Comparison of ENCODE assay signal across 32 mouse cellular contexts in genomic region chr10:77213483-77213882, GRCm38 (mm10). TPM values are rescaled to one million over a fixed set of nuclear protein-coding genes. Genes with fewer than 3 reads are reported as not detected.
DNase-seq lines count a peak whose midpoint lies in the region; ATAC-seq and TF ChIP-seq lines count a peak whose summit lies in the region.
"Had no signal": no experiment of that assay in that cellular context is flagged by ENCODE, and none has a peak within 500 bp of the region (broad histone marks: within the 10 kb centered on the region; RNA-seq: fewer than 3 reads in every experiment).

No protein-coding gene starts in this region.

- no peak for TF ChIP-seq EP300 in liver, postnatal 0 days (IDR thresholded peaks at IDR 0.05; ENCODE audit: low read depth)
- TF ChIP-seq EP300 in lung, postnatal 0 days (IDR thresholded peaks at IDR 0.05) = peak; percentile 63

- H3K4me1 ChIP-seq in kidney, adult 2 months (ENCODE audit: control insufficient read depth, insufficient read depth, low read length) = peaks cover 41% of the 10 kb centered on the region
- peaks cover 95% of the 10 kb centered on the region for H3K4me1 ChIP-seq in liver, embryonic 12.5 days
- H3K4me1 ChIP-seq in liver, postnatal 0 days (ENCODE audit: insufficient read depth) = peaks cover 44% of the 10 kb centered on the region
- H3K4me1 ChIP-seq in lung, postnatal 0 days (ENCODE audit: insufficient read depth, low read depth, low read length) = peaks cover 18% of the 10 kb centered on the region; the same call in 1 of the 2 replicates
- H3K4me1 ChIP-seq in lung, adult 2 months (ENCODE audit: control insufficient read depth, insufficient read depth, low read length) = peaks cover 16% of the 10 kb centered on the region
- H3K4me1 ChIP-seq: forebrain, embryonic 15.5 days; hindbrain, embryonic 15.5 days had no signal

- no peaks in the 10 kb centered on the region for H3K36me3 ChIP-seq in kidney, adult 2 months (ENCODE audit: control insufficient read depth, insufficient read depth, low read length)
- no peaks in the 10 kb centered on the region for H3K36me3 ChIP-seq in liver, embryonic 12.5 days
- H3K36me3 ChIP-seq in liver, postnatal 0 days (replicated peaks; ENCODE audit: insufficient read depth, low read length) = no peaks in the 10 kb centered on the region
- no peaks in the 10 kb centered on the region for H3K36me3 ChIP-seq in lung, postnatal 0 days (ENCODE audit: insufficient read depth, low read length)
- H3K36me3 ChIP-seq: embryonic facial prominence, embryonic 13.5 days; forebrain, embryonic 10.5 days; forebrain, embryonic 15.5 days; heart, embryonic 13.5 days; hindbrain, embryonic 10.5 days; hindbrain, embryonic 15.5 days; midbrain, embryonic 12.5 days; neural tube, embryonic 12.5 days had no signal

- no peak for TF ChIP-seq CTCF in kidney, adult 2 months (conservative IDR thresholded peaks at IDR 0.05; ENCODE audit: insufficient read depth, insufficient read length, low read depth, low read length)
- no peak for TF ChIP-seq CTCF in liver, postnatal 0 days (IDR thresholded peaks at IDR 0.05; ENCODE audit: low read depth)
- no peak for TF ChIP-seq CTCF in lung, postnatal 0 days (IDR thresholded peaks at IDR 0.05)
- no peak for TF ChIP-seq CTCF in lung, adult 2 months (IDR thresholded peaks at IDR 0.05; ENCODE audit: insufficient read depth, low read length)

- 73% methylated on average over 5 of the region's 5 CpGs for WGBS in kidney, adult 2 months
- WGBS in liver, embryonic 12.5 days (ENCODE audit: insufficient replicate concordance) = 73% methylated on average over 5 of the region's 5 CpGs
- WGBS in liver, postnatal 0 days (ENCODE audit: insufficient replicate concordance) = 81% methylated on average over 5 of the region's 5 CpGs
- WGBS in lung, postnatal 0 days = 72% methylated on average over 5 of the region's 5 CpGs
- WGBS in lung, adult 2 months = 80% methylated on average over 5 of the region's 5 CpGs

- no peak for TF ChIP-seq POLR2A in kidney, adult 2 months (IDR thresholded peaks at IDR 0.05; ENCODE audit: low read depth, low read length)
- TF ChIP-seq POLR2A in lung, adult 2 months (IDR thresholded peaks at IDR 0.05; ENCODE audit: borderline replicate concordance, extremely low read depth, low read depth, low read length) = no peak

- no peaks in the 10 kb centered on the region for H3K27me3 ChIP-seq in kidney, adult 2 months (replicated peaks; ENCODE audit: control insufficient read depth, insufficient read depth, low read length)
- H3K27me3 ChIP-seq in liver, embryonic 12.5 days (replicated peaks) = no peaks in the 10 kb centered on the region
- H3K27me3 ChIP-seq in liver, postnatal 0 days (ENCODE audit: insufficient read depth, low read length) = no peaks in the 10 kb centered on the region
- no peaks in the 10 kb centered on the region for H3K27me3 ChIP-seq in lung, postnatal 0 days (replicated peaks; ENCODE audit: insufficient read depth, low read length)
- H3K27me3 ChIP-seq: embryonic facial prominence, embryonic 13.5 days; forebrain, embryonic 15.5 days; heart, embryonic 13.5 days; hindbrain, embryonic 15.5 days; megakaryocyte, embryonic 14.5 days; midbrain, embryonic 12.5 days; neural tube, embryonic 12.5 days had no signal

- 0 out of 2 replicates have a peak overlapping the region, but pooled peaks have one; percentile 7 for H3K9ac ChIP-seq in liver, embryonic 12.5 days
- no peak overlapping the region for H3K9ac ChIP-seq in liver, postnatal 0 days (replicated peaks)
- H3K9ac ChIP-seq in lung, postnatal 0 days (replicated peaks; ENCODE audit: low read depth) = no peak overlapping the region
- H3K9ac ChIP-seq: embryonic facial prominence, embryonic 13.5 days; forebrain, embryonic 15.5 days; heart, embryonic 13.5 days; hindbrain, embryonic 15.5 days; lung, embryonic 14.5 days; midbrain, embryonic 12.5 days; neural tube, embryonic 12.5 days had no signal

- H3K4me3 ChIP-seq in kidney, adult 2 months (ENCODE audit: insufficient read depth, low read depth, low read length) = no peak overlapping the region
- H3K4me3 ChIP-seq in liver, embryonic 12.5 days = no peak overlapping the region
- no peak overlapping the region for H3K4me3 ChIP-seq in liver, postnatal 0 days (ENCODE audit: low read depth, low read length)
- no peak overlapping the region for H3K4me3 ChIP-seq in lung, postnatal 0 days (ENCODE audit: low read depth, low read length)
- no peak overlapping the region for H3K4me3 ChIP-seq in lung, adult 2 months (replicated peaks; ENCODE audit: extremely low read depth, low read depth, low read length)
- H3K4me3 ChIP-seq: embryonic facial prominence, embryonic 13.5 days; forebrain, embryonic 10.5 days; forebrain, embryonic 15.5 days; heart, adult 2 months; heart, embryonic 13.5 days; hindbrain, embryonic 10.5 days; hindbrain, embryonic 15.5 days; layer of hippocampus, adult 2 months; midbrain, embryonic 12.5 days; myocyte; neural tube, embryonic 12.5 days had no signal

- no peaks in the 10 kb centered on the region for H3K9me3 ChIP-seq in liver, embryonic 12.5 days (replicated peaks)
- H3K9me3 ChIP-seq in liver, postnatal 0 days (ENCODE audit: low read length) = no peaks in the 10 kb centered on the region
- H3K9me3 ChIP-seq in lung, postnatal 0 days (ENCODE audit: low read length) = no peaks in the 10 kb centered on the region
- H3K9me3 ChIP-seq: embryonic facial prominence, embryonic 13.5 days; forebrain, embryonic 10.5 days; forebrain, embryonic 15.5 days; heart, embryonic 13.5 days; hindbrain, embryonic 10.5 days; hindbrain, embryonic 15.5 days; megakaryocyte, embryonic 14.5 days; midbrain, embryonic 12.5 days; neural tube, embryonic 12.5 days had no signal

- ATAC-seq in liver, embryonic 12.5 days = no peak
- ATAC-seq in liver, postnatal 0 days = no peak
- no peak for ATAC-seq in lung, postnatal 0 days
- ATAC-seq in activated CD4-positive, CD25-positive, alpha-beta regulatory T cell, adult 4 months = no peak
- ATAC-seq: forebrain, embryonic 15.5 days; inflammation-experienced regulatory T-cells, adult 6 months had no signal

- H3K27ac ChIP-seq in kidney, adult 2 months (ENCODE audit: insufficient read depth, low read depth, low read length) = peak overlapping the region; percentile 77
- H3K27ac ChIP-seq in liver, embryonic 12.5 days = peak overlapping the region; percentile 97
- H3K27ac ChIP-seq in liver, postnatal 0 days (ENCODE audit: low read depth) = no peak overlapping the region
- H3K27ac ChIP-seq in lung, postnatal 0 days (ENCODE audit: low read length) = no peak overlapping the region
- H3K27ac ChIP-seq: embryonic facial prominence, embryonic 13.5 days; forebrain, embryonic 10.5 days; forebrain, embryonic 15.5 days; heart, adult 2 months; hindbrain, embryonic 15.5 days; layer of hippocampus, adult 2 months; midbrain, embryonic 12.5 days; neural tube, embryonic 12.5 days had no signal

- H3K4me2 ChIP-seq in liver, embryonic 12.5 days = no peak overlapping the region
- no peak overlapping the region for H3K4me2 ChIP-seq in liver, postnatal 0 days (ENCODE audit: low read depth, low read length)
- no peak overlapping the region for H3K4me2 ChIP-seq in lung, postnatal 0 days (replicated peaks; ENCODE audit: low read depth, low read length)
- H3K4me2 ChIP-seq: embryonic facial prominence, embryonic 13.5 days; forebrain, embryonic 15.5 days; heart, embryonic 13.5 days; hindbrain, embryonic 15.5 days; lung, embryonic 14.5 days; midbrain, embryonic 12.5 days; neural tube, embryonic 12.5 days had no signal

- DNase-seq in kidney, adult 2 months = peak; percentile 46
- no peak for DNase-seq in kidney, postnatal 10 days
- DNase-seq in liver, postnatal 0 days = no peak
- peak; percentile 59 for DNase-seq in lung, postnatal 0 days (ENCODE audit: low spot score)
- DNase-seq in lung, adult 2 months = no peak
- DNase-seq in lung, postnatal 36 days = peak; percentile 36
- DNase-seq: adrenal gland, adult 2 months; adrenal gland, postnatal 36 days; B cell, adult 2 months; cerebellum, adult 18-20 months; cerebellum, postnatal 10 days; heart, adult 2 months; heart, postnatal 10 days; left cerebral cortex, postnatal 4 days; lung, embryonic 14.5 days; right cerebral cortex, adult 18-20 months; spleen, adult 18-20 months; thymus, postnatal 14 days had no signal

RNA-seq across cellular contexts. Expression of gene Pofut2, which starts 45.5 kb away (rescaled TPM):
- polyA plus RNA-seq in kidney, adult 2 months (2012; rRNA removed) = 45.9 and 50.6 TPM in 2 replicates
- 40.7 and 43.2 TPM in 2 replicates for polyA plus RNA-seq in liver, embryonic 12.5 days (2016; fragmentation: Nextera tagmentation; extraction: Ambion mirVana)
- 16.4 and 17.2 TPM in 2 replicates for polyA plus RNA-seq in liver, postnatal 0 days (2015; fragmentation: Nextera tagmentation; extraction: Ambion mirVana)
- 84.2 and 84.4 TPM in 2 replicates for polyA plus RNA-seq in lung, postnatal 0 days (2015; fragmentation: Nextera tagmentation; extraction: Ambion mirVana)
- 81.3 and 81.6 TPM in 2 replicates for polyA plus RNA-seq in lung, adult 2 months (2012; rRNA removed)
- polyA plus RNA-seq in activated CD4-positive, CD25-positive, alpha-beta regulatory T cell, adult 4 months (2017; shearing (Covaris generic)) = 10 to 100 TPM; 18.5 to 19.9 TPM

RNA-seq across cellular contexts. Expression of gene Col18a1, which starts 47.1 kb away (rescaled TPM):
- 114 and 138 TPM in 2 replicates for polyA plus RNA-seq in kidney, adult 2 months (2012; rRNA removed)
- 38.3 and 42.4 TPM in 2 replicates for polyA plus RNA-seq in liver, embryonic 12.5 days (2016; fragmentation: Nextera tagmentation; extraction: Ambion mirVana)
- polyA plus RNA-seq in liver, postnatal 0 days (2015; fragmentation: Nextera tagmentation; extraction: Ambion mirVana) = 137 and 167 TPM in 2 replicates
- polyA plus RNA-seq in lung, postnatal 0 days (2015; fragmentation: Nextera tagmentation; extraction: Ambion mirVana) = 30.0 and 33.2 TPM in 2 replicates
- polyA plus RNA-seq in lung, adult 2 months (2012; rRNA removed) = 38.1 and 39.3 TPM in 2 replicates
- polyA plus RNA-seq in activated CD4-positive, CD25-positive, alpha-beta regulatory T cell, adult 4 months (2017; shearing (Covaris generic)) = under 1 TPM; 0.09 to 0.17 TPM

Comparison
In these comparisons a context has a peak if more than half of its experiments do, and no peak if none do; other contexts are left out.
1. DNase-seq: peak in kidney, adult 2 months (single experiment), lung, postnatal 0 days (single experiment) and lung, postnatal 36 days (single experiment); none in kidney, postnatal 10 days (single experiment), liver, postnatal 0 days (single experiment) and lung, adult 2 months (single experiment).
2. H3K27ac ChIP-seq: peak in kidney, adult 2 months (single experiment) and liver, embryonic 12.5 days (single experiment); none in liver, postnatal 0 days (single experiment) and lung, postnatal 0 days (single experiment).
3. RNA of gene Col18a1, which starts 47.1 kb away (polyA plus RNA-seq): 137 to 167 TPM in liver, postnatal 0 days, 114 to 138 TPM in kidney, adult 2 months, 38.3 to 42.4 TPM in liver, embryonic 12.5 days, 38.1 to 39.3 TPM in lung, adult 2 months and 30.0 to 33.2 TPM in lung, postnatal 0 days; 0.09 to 0.17 TPM in activated CD4-positive, CD25-positive, alpha-beta regulatory T cell, adult 4 months; every median in the first group is over 10 times any median in the second.